Mouse (Mus musculus): ENCODE measurements around the gene Gm5134.

- TF ChIP-seq POLR2A (IDR thresholded peaks at IDR 0.05; ENCODE audit: low read depth, low read length) (no peak), CTCF (conservative IDR thresholded peaks at IDR 0.05; ENCODE audit: insufficient read depth, insufficient read length, low read depth, low read length) (no peak)
These were observed 52.1 kb downstream of the Gm5134 start for GRCm38 (mm10) chr10:76006385-76006784.

All from kidney, adult 2 months (tissue).